Mouse (Mus musculus): Measurements from ENCODE around the gene Tbc1d30. TPM values are rescaled to one million over a fixed set of nuclear protein-coding genes. Genes with fewer than 3 reads are reported as not detected.
A peak's percentile ranks its signal among the peaks of the same experiment; 100 is the strongest.

The Tbc1d30 gene
- polyA plus RNA-seq, 1 experiment from 2014 or later = 1.6 TPM

DNA sequence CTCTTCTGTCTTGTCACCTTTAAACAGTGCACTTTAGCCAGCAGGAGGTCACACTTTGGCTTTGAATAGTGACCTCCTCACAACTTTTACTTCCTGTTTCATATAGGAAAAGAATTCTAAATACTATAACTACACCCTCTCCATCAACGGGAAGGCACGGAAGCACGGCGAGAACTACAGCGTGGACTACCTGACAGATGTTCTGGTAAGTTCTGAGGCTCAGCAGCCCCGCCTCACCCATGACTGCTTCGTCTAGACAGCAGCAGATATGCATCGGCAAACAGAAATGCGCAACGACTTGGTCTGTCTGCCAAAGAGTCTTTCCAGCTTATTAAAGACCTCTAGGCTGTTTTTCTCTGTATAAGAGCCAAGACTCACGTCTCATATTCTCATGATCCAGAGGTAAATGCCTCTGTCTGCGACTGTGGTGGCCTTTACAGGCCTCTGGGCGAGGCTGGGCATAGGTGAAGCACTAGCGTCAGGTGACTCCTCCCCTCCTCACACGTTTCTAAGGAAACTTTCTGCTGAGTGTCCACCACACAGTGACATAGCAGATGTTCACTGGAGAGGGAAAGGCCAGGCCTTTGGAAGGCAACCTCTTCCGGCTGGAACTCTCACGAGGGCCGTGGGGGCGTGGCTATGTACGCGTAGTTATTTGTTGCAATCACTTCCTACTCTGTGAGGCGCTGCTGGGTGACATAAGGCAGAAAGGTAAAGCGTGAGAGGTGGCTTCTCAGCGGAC, 25.6 kb upstream of the Tbc1d30 start:
- no peaks in the 10 kb centered on the region for H3K27me3 ChIP-seq
- peaks cover 82% of the 10 kb centered on the region for H3K36me3 ChIP-seq
- WGBS = 85% methylated on average over 24 of the region's 24 CpGs
- H3K4me3 ChIP-seq = no peak overlapping the region
- no peak overlapping the region for H3K27ac ChIP-seq
- peaks cover 18% of the 10 kb centered on the region for H3K4me1 ChIP-seq
- H3K9ac ChIP-seq = no peak overlapping the region
- H3K9me3 ChIP-seq = no peaks in the 10 kb centered on the region
- H3K4me2 ChIP-seq = no peak overlapping the region
- no peak for ATAC-seq (ENCODE audit: insufficient number of reproducible peaks, insufficient read depth, low FRiP score, low TSS enrichment, low read depth)

DNA sequence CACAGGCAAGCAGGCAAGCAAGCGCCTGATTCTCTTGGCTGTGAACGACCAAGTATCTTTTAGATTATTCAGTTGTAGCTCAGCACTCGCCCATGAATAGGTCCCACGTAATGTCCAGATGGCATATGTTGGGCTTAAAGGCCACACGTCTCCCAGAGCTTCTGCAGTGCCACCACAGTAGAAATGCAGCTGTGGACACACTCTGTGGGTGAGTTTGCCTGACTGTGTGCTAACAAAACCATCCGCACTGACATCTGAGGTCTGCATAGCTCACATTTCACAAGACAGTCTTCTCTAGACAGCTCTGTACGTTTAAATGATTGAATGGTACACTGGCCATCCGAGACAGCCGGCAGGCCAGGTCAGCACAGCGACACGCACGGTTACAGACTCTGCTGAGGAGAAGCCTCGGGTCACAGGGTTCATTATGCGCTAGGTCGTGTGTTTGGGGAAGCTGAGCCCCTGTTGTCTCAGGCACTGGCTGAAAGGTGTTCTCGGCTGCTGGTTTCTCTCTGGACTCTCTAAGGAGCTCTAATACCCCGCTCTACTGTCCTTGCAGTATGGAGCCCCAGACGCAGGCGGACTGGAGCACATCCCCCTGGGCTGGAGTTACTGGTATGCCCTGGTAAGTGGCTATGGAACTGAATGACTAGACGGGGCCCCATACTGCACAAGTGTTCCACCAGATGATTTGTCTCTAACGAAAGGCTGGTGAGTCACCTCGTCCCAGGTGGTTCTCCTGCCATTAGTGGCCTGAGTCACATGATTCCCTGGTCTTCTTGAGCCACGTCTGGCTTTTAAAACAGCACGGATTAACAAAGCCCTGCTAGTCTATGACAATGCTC, 24.8 kb upstream of the Tbc1d30 start:
- Histone ChIP-seq H3K27me3 (no peaks in the 10 kb centered on the region), H3K4me1 (peaks cover 18% of the 10 kb centered on the region), H3K36me3 (peaks cover 80% of the 10 kb centered on the region), H3K4me2 (no peak overlapping the region), H3K9ac (no peak overlapping the region), H3K27ac (no peak overlapping the region), H3K4me3 (no peak overlapping the region), H3K9me3 (no peaks in the 10 kb centered on the region)
- ATAC-seq (ENCODE audit: insufficient number of reproducible peaks, insufficient read depth, low FRiP score, low TSS enrichment, low read depth) = no peak; the same call in 1 of the 2 replicates
- 79% methylated on average over 24 of the region's 24 CpGs for WGBS

DNA sequence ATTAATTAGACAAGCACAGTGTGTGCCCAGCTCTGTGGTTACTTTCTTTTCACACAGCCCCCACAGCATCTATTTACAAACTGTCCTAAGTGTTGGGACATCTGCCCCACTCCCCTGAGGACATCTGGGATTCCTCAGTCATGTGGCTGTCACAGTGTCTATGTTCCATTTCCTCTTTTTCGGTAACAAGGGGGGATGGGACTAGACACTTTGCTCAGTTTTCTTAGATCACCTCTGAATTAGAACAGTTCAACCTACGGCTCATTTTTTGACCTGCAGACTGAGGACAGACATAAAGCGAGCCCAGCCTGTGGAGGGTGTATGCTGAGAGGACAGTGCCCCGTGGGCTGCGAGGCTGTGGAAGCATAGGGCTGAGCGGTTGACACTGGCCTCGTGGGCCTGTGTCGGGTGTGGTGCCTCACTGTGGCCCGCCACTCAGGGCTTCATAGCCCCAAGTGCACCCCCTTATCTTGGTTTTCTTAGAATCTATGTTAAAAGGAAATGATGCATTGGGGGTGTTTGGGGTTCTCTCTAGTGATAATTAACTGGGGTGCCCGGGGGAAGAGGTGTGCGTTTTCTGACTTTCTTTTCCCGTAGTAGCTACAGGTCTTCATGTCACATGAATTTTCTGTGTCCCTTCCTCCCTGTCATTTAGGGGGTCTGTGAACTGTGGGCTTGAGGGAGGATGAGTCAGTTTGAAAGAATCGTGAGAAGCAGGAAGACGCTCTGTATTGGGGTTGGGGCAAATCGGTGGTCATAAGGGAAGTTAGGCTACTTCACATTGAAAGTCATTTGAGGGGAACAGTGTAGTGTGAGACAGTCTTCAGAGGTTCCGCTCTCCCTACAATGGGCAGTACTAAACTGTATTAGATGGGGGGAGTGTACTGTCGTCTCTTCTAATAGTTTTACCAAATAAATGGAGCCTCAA, 23.9 kb upstream of the Tbc1d30 start:
- ATAC-seq (ENCODE audit: insufficient number of reproducible peaks, insufficient read depth, low FRiP score, low TSS enrichment, low read depth) = no peak

DNA sequence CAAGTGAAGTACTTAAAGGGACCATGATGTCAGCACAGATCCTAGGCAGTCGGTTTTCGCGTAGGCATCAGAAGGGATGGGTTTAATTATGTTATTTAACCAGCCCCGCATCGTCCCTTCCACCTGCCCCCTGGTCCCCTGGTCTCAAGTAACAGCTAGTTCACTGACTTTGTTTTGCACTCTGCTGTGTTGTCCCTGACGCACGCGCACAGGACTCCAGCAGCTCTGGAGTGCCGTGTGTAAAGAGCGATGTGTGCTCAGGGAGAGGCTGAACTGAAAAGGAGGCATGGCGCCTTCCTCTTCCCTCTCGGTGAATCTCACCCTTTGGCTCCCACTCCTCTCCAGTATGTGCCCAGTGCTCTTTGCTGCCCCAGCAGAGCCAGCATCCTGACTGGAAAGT, 22.9 kb upstream of the Tbc1d30 start:
- Histone ChIP-seq H3K36me3 (peaks cover 78% of the 10 kb centered on the region), H3K4me2 (peak overlapping the region; percentile 37), H3K4me1 (peaks cover 18% of the 10 kb centered on the region), H3K9ac (peak overlapping the region; percentile 46; the same call in 1 of the 2 replicates), H3K27me3 (no peaks in the 10 kb centered on the region), H3K4me3 (no peak overlapping the region), H3K9me3 (no peaks in the 10 kb centered on the region), H3K27ac (peak overlapping the region; percentile 66)
- 30% methylated on average over 12 of the region's 12 CpGs for WGBS
- no peak for ATAC-seq (ENCODE audit: insufficient number of reproducible peaks, insufficient read depth, low FRiP score, low TSS enrichment, low read depth)

More for the DNA sequence above, 23.9 kb upstream of the Tbc1d30 start:
- WGBS = 81% methylated on average over 17 of the region's 17 CpGs
- Histone ChIP-seq H3K27me3 (no peaks in the 10 kb centered on the region), H3K36me3 (peaks cover 80% of the 10 kb centered on the region), H3K4me3 (no peak overlapping the region), H3K4me2 (no peak overlapping the region), H3K9me3 (no peaks in the 10 kb centered on the region), H3K27ac (no peak overlapping the region), H3K4me1 (peaks cover 18% of the 10 kb centered on the region), H3K9ac (no peak overlapping the region)

DNA sequence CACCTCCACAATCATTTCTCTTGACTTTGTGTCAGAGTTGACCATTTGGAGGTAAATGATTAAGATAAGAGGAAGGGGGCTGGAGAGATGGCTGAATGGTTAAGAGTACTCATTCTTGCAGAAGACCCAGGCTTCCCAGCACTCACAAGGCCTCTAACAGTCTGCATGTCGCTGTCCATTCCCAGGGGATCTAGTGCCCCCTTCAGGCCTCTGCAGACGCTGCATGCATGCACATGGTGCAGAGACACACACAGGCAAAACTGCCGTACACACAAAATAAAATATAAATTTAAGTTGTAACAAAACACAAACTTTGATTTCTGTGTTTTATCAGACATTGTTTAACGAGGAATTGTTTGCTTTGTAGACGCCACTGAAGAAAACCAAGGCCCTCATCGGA, 19.7 kb upstream of the Tbc1d30 start:
- Histone ChIP-seq H3K27ac (no peak overlapping the region), H3K4me2 (no peak overlapping the region), H3K9me3 (no peaks in the 10 kb centered on the region), H3K9ac (no peak overlapping the region), H3K36me3 (peaks cover 53% of the 10 kb centered on the region), H3K27me3 (no peaks in the 10 kb centered on the region), H3K4me3 (no peak overlapping the region), H3K4me1 (peaks cover 44% of the 10 kb centered on the region)
- WGBS = 93% methylated on average over 6 of the region's 6 CpGs
- no peak for ATAC-seq (ENCODE audit: insufficient number of reproducible peaks, insufficient read depth, low FRiP score, low TSS enrichment, low read depth)

DNA sequence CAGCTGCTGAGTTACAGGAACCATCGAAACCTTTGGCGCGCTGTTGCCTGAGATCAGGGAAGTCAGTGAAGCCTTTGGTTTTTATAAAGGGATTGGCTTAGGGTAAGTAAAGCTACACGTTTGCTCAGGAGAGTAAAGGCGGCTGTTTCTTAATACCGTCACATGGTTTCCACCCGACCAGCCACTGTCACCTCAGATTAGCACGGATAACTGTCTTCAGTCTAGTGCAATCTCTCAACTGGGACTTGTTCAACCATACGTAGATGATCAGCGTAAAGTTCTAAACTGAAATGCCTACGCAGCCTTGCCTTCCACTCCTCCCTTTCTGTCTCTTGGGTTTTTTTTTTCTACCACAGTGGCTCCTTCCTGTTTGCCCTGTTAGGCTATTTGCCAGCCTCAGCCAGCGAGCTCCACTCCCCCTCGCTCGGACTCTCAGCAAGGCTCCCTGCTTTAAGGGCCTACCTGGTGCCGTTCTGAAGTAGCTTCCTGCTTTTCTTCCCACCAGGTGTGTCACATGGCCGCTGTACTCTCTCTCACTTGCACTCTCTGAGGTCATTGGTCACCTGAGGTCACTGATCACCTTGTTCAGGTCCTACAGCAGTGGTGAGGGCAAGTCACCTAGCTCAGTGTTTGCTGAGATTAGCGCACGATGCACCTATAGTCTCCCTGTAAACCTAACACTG, 17.8 kb upstream of the Tbc1d30 start:
- Histone ChIP-seq H3K4me2 (no peak overlapping the region), H3K27ac (no peak overlapping the region), H3K27me3 (no peaks in the 10 kb centered on the region), H3K4me1 (peaks cover 42% of the 10 kb centered on the region), H3K9me3 (no peaks in the 10 kb centered on the region), H3K36me3 (peaks cover 39% of the 10 kb centered on the region), H3K4me3 (no peak overlapping the region), H3K9ac (no peak overlapping the region)
- WGBS = 82% methylated on average over 18 of the region's 18 CpGs
- ATAC-seq (ENCODE audit: insufficient number of reproducible peaks, insufficient read depth, low FRiP score, low TSS enrichment, low read depth) = no peak

DNA sequence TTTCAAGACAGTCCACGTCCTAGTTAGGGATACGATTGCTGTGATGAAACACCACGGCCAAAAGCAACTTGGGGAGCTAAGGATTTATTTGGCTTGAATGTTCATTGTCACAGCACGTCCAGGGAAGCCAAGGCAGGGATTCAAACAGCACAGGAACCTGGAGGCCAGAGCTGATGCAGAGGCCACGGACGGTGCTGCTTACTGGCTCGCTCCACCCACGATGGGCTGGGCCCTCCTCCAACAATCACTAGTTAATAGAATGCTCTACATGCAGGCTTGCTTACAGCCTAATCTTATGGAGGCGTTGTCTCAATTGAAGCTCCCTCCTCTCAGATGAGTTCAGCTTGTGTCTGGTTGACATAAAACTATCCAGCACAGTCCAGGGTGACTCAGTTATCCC, 16.7 kb upstream of the Tbc1d30 start:
- peaks cover 34% of the 10 kb centered on the region for H3K4me1 ChIP-seq

DNA sequence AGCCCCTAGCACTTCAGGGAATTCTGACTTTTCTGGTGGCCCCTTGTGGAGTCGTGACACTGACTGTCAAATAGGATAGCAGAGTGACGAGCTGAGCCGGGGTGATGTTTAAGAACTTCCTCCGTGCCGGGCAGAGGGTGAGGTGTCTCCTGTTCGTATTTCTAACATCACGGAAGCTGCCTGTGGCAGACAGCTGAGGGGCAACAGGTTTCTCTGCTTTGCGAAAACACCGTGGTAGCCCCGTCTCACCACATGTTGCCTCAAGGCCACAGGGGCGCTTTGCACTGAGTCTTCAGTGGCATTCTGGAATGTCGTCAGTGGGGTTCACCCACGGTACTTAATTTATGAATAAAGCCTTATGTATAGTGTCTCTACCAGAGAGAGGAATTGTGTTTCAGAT, 16.2 kb upstream of the Tbc1d30 start:
- Histone ChIP-seq H3K9ac (no peak overlapping the region), H3K9me3 (no peaks in the 10 kb centered on the region), H3K4me3 (no peak overlapping the region), H3K36me3 (peaks cover 31% of the 10 kb centered on the region), H3K27me3 (no peaks in the 10 kb centered on the region), H3K27ac (no peak overlapping the region), H3K4me2 (peak overlapping the region; percentile 93; the same call in 1 of the 2 replicates), H3K4me1 (peaks cover 34% of the 10 kb centered on the region)
- 66% methylated on average over 13 of the region's 13 CpGs for WGBS
- ATAC-seq (ENCODE audit: insufficient number of reproducible peaks, insufficient read depth, low FRiP score, low TSS enrichment, low read depth) = no peak

More for the DNA sequence above, 16.7 kb upstream of the Tbc1d30 start:
- Histone ChIP-seq H3K4me3 (no peak overlapping the region), H3K27me3 (no peaks in the 10 kb centered on the region), H3K27ac (no peak overlapping the region), H3K9ac (no peak overlapping the region), H3K4me2 (peak overlapping the region; percentile 93; the same call in 1 of the 2 replicates), H3K9me3 (no peaks in the 10 kb centered on the region), H3K36me3 (peaks cover 31% of the 10 kb centered on the region)
- no peak for ATAC-seq (ENCODE audit: insufficient number of reproducible peaks, insufficient read depth, low FRiP score, low TSS enrichment, low read depth)
- 81% methylated on average over 9 of the region's 9 CpGs for WGBS

DNA sequence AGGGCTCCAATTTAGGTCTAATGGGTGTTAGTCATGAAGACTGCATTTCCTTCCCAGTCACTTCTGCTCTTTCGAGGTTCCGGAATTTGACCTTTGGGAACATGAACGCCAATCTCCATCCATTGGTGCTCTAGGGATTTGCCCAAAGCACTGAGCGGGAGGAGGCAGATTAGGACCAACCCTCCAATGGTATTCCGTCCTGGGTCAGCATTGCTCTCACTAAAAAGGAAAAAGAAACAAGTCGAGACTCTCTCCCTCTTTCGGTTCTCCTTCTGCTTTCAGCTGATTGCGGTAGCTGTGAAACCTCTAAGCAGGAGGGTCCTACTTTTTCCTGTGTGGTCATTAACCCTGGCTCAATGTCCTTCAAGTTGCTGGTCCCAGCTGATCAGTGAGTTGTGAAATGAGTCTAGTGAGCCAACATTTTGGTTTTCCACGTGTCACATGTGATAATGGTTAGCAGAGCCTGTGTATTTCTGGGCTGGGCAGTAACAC, 14.7 kb upstream of the Tbc1d30 start:
- Histone ChIP-seq H3K9ac (peak overlapping the region; percentile 90), H3K4me2 (peak overlapping the region; percentile 93), H3K4me1 (peaks cover 34% of the 10 kb centered on the region), H3K27ac (no peak overlapping the region), H3K36me3 (peaks cover 21% of the 10 kb centered on the region), H3K27me3 (no peaks in the 10 kb centered on the region), H3K4me3 (peak overlapping the region; percentile 94), H3K9me3 (no peaks in the 10 kb centered on the region)
- ATAC-seq (ENCODE audit: insufficient number of reproducible peaks, insufficient read depth, low FRiP score, low TSS enrichment, low read depth) = no peak
- 8% methylated on average over 9 of the region's 9 CpGs for WGBS

DNA sequence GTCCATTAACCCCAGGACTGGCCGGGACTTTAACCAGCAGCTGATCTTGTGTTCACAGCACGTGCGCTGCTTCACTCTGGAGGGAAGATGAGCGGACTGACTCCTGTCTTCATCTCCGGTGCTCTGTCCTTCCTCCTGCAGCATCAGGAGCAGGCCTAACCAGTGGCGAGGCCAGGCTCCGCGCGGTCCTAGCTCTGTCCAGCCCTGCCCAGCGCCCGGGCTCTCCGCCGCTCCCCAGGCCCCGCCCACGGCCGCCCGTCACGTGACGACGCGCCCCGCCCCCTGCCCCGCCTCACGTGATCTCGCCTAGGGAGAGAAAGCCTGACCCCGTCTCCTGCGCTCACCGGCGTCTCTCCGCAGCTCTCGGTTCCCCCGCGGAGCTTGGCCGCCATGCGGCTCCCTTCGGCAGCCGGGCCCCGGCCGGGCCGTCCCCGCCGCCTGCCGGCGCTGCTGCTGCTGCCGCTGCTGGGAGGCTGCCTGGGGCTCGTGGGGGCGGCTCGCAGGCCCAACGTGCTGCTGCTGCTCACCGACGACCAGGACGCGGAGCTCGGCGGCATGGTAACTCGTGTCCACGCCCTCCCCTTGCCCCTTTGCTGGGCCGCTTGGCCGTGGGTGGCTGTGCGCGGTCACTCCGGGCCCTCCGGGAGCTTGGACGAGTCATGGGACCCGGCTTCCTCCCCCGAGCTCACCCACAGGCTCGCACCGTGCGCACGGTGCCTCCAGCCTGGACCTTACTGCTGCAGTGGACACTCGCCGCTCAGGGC, 13.9 kb upstream of the Tbc1d30 start, which contains the start of gene Gns:
Gene Gns, plus strand, starts transcription at position 290 of the 764 bp plus-strand sequence.
- ATAC-seq (ENCODE audit: insufficient number of reproducible peaks, insufficient read depth, low FRiP score, low TSS enrichment, low read depth) = peak; percentile 94
- Histone ChIP-seq H3K27ac (peak within 1 kb of the TSS; percentile 56; the same call in 1 of the 2 replicates), H3K4me1 (peaks cover 34% of the 10 kb centered on the region), H3K9ac (peak within 1 kb of the TSS; percentile 90), H3K9me3 (no peaks in the 10 kb centered on the region), H3K27me3 (no peaks in the 10 kb centered on the region), H3K4me3 (peak within 1 kb of the TSS; percentile 94), H3K36me3 (peaks cover 12% of the 10 kb centered on the region), H3K4me2 (peak within 1 kb of the TSS; percentile 93)
- WGBS = under 1% methylated on average over 72 of the region's 72 CpGs

Measured in embryonic facial prominence, embryonic 13.5 days (tissue).